Mouse (Mus musculus) frontal cortex, postnatal 10 days (tissue): ENCODE results near the gene Slc22a14.
"Not testable (repeated sequence)": the region's sequence is repeated elsewhere in the genome, so short reads cannot be mapped to it uniquely, and the experiment has no call there.

Source experiments
- DNase-seq, 2 experiments: peaks; one replicate each; pipeline ENCODE4 v3.0.0; 2022; ENCODE audit warnings: low spot score in 2 of 2, mixed read lengths in 1 of 2

Slc22a14 gene

GRCm38 (mm10) chr9:119260825-119261224, 104.5 kb downstream of the Slc22a14 start:
- no peak for DNase-seq

- DNase-seq, result no peak
These were observed 106.6 kb downstream of the Slc22a14 start for GRCm38 (mm10) chr9:119258785-119259184.

- no peak for DNase-seq
These were observed 107.2 kb downstream of the Slc22a14 start for GRCm38 (mm10) chr9:119258128-119258527.

GRCm38 (mm10) chr9:119256161-119256560, 109.2 kb downstream of the Slc22a14 start:
- DNase-seq, result no peak

- DNase-seq, result no peak
These were observed 110.3 kb downstream of the Slc22a14 start for GRCm38 (mm10) chr9:119255096-119255495.

GRCm38 (mm10) chr9:119254187-119254586, 111.2 kb downstream of the Slc22a14 start:
- no peak for DNase-seq

- no peak for DNase-seq
These were observed 117.4 kb downstream of the Slc22a14 start for GRCm38 (mm10) chr9:119247996-119248395.

- no peak for DNase-seq
These were observed 118.5 kb downstream of the Slc22a14 start for GRCm38 (mm10) chr9:119246826-119247225.

- DNase-seq, result no peak
These were observed 121.4 kb downstream of the Slc22a14 start for GRCm38 (mm10) chr9:119243981-119244380.

GRCm38 (mm10) chr9:119241169-119241865, 124.0 kb downstream of the Slc22a14 start:
- DNase-seq, result no peak

GRCm38 (mm10) chr9:119240286-119240997, 124.9 kb downstream of the Slc22a14 start:
- no peak for DNase-seq

GRCm38 (mm10) chr9:119239274-119239673, 126.1 kb downstream of the Slc22a14 start:
- no peak for DNase-seq

- DNase-seq, result no peak
These were observed 126.6 kb downstream of the Slc22a14 start for GRCm38 (mm10) chr9:119238796-119239195.

- no peak for DNase-seq
These were observed 133.8 kb downstream of the Slc22a14 start for GRCm38 (mm10) chr9:119231552-119231951.

GRCm38 (mm10) chr9:119230829-119231228, 134.5 kb downstream of the Slc22a14 start:
- DNase-seq, result no peak

- DNase-seq, result no peak
These were observed 145.1 kb downstream of the Slc22a14 start for GRCm38 (mm10) chr9:119220249-119220648.

GRCm38 (mm10) chr9:119219667-119220066, 145.7 kb downstream of the Slc22a14 start:
- DNase-seq, result no peak

GRCm38 (mm10) chr9:119215341-119215740, 150.0 kb downstream of the Slc22a14 start:
- not testable (repeated sequence) for DNase-seq

GRCm38 (mm10) chr9:119214601-119215000, 150.8 kb downstream of the Slc22a14 start:
- DNase-seq, result no peak

- DNase-seq, result no peak
These were observed 152.4 kb downstream of the Slc22a14 start for GRCm38 (mm10) chr9:119212996-119213395.

GRCm38 (mm10) chr9:119208998-119209397, 156.4 kb downstream of the Slc22a14 start, which contains the start of gene Slc22a13:
Slc22a13 (minus strand) TSS chr9:119209098.
- no peak for DNase-seq

- no peak for DNase-seq
These were observed 158.2 kb downstream of the Slc22a14 start for GRCm38 (mm10) chr9:119207113-119207512.

- no peak for DNase-seq
These were observed 158.7 kb downstream of the Slc22a14 start for GRCm38 (mm10) chr9:119206666-119207065.
